Mouse (Mus musculus): Measurements from ENCODE around the gene Cyfip1. TPM values are rescaled to one million over a fixed set of nuclear protein-coding genes. Genes with fewer than 3 reads are reported as not detected.

The Cyfip1 gene
- polyA plus RNA-seq, 1 experiment from 2014 or later: 18.8 TPM

DNA sequence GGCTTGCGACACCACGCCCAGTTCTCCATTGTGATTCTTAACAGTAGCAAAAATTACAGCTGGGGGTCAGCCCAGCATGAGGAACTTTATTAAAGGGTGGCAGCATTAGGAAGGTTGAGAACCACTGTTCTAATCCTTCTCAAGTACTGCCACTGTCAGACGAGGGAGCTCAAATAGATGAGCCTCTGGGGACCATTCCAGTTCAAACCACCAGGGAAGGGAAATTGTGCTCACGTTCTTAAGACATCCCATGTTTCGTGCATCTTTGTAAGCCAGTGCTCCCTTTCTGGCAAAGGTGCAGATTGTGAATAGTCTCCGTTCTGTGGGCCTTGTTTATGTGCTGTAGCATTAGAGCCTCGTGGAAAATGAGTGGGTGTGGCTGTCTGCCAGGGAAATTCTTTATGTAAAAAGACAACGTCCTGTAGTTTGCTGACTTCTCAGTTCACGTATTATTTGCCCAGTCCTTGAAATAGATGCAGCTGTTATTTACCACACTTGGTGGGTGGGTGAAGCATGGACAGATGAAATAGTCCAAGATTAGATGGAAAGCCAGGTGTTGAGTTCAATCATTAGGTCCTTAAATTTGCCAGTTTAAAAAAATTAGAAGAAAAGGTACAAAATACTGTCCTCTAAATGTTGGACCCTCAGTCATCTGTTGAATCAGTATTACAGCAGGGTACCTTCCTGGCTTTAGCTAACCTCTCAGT, 5.2 kb downstream of the Cyfip1 start:
- no peak for ATAC-seq (ENCODE audit: low read depth)
- 67% methylated on average over 9 of the region's 9 CpGs for WGBS (ENCODE audit: insufficient replicate concordance)
- no peak for DNase-seq

GRCm38 (mm10) chr7:55849948-55850571, 8.5 kb downstream of the Cyfip1 start:
- no peak overlapping the region for H3K4me3 ChIP-seq (replicated peaks)
- no peaks in the 10 kb centered on the region for H3K36me3 ChIP-seq
- H3K9me3 ChIP-seq (replicated peaks): no peaks in the 10 kb centered on the region
- H3K4me1 ChIP-seq (replicated peaks): peaks cover 15% of the 10 kb centered on the region; the same call in 1 of the 2 replicates
- DNase-seq: no peak
- H3K27me3 ChIP-seq: no peaks in the 10 kb centered on the region
- no peak overlapping the region for H3K4me2 ChIP-seq
- ATAC-seq (ENCODE audit: low read depth): no peak
- no peak overlapping the region for H3K27ac ChIP-seq
- no peak overlapping the region for H3K9ac ChIP-seq
- 70% methylated on average over 14 of the region's 14 CpGs for WGBS (ENCODE audit: insufficient replicate concordance)

More for the DNA sequence above, 5.2 kb downstream of the Cyfip1 start:
- Histone ChIP-seq H3K4me1 (replicated peaks) (peaks cover 21% of the 10 kb centered on the region), H3K4me2 (no peak overlapping the region), H3K4me3 (replicated peaks) (no peak overlapping the region), H3K27me3 (no peaks in the 10 kb centered on the region), H3K36me3 (no peaks in the 10 kb centered on the region), H3K27ac (no peak overlapping the region), H3K9me3 (replicated peaks) (no peaks in the 10 kb centered on the region), H3K9ac (no peak overlapping the region)

- H3K27me3 ChIP-seq: no peaks in the 10 kb centered on the region
- ATAC-seq (ENCODE audit: low read depth): no peak
- peaks cover 18% of the 10 kb centered on the region; the same call in 1 of the 2 replicates for H3K4me1 ChIP-seq (replicated peaks)
- H3K27ac ChIP-seq: no peak overlapping the region
- H3K9me3 ChIP-seq (replicated peaks): no peaks in the 10 kb centered on the region
- H3K36me3 ChIP-seq: no peaks in the 10 kb centered on the region
- no peak for DNase-seq
- no peak overlapping the region for H3K9ac ChIP-seq
- H3K4me2 ChIP-seq: no peak overlapping the region
- WGBS (ENCODE audit: insufficient replicate concordance): 36% methylated on average over 3 of the region's 3 CpGs
- no peak overlapping the region for H3K4me3 ChIP-seq (replicated peaks)
These were observed 11.2 kb downstream of the Cyfip1 start for GRCm38 (mm10) chr7:55852787-55853186.

GRCm38 (mm10) chr7:55855597-55855996, 14.1 kb downstream of the Cyfip1 start:
- ATAC-seq (ENCODE audit: low read depth): no peak
- no peaks in the 10 kb centered on the region for H3K27me3 ChIP-seq
- no peak for DNase-seq
- 22% methylated on average over 3 of the region's 3 CpGs for WGBS (ENCODE audit: insufficient replicate concordance)
- no peak overlapping the region for H3K27ac ChIP-seq
- H3K36me3 ChIP-seq: no peaks in the 10 kb centered on the region
- peaks cover 24% of the 10 kb centered on the region for H3K4me1 ChIP-seq (replicated peaks)
- H3K4me3 ChIP-seq (replicated peaks): no peak overlapping the region
- H3K9ac ChIP-seq: no peak overlapping the region
- no peaks in the 10 kb centered on the region for H3K9me3 ChIP-seq (replicated peaks)
- no peak overlapping the region for H3K4me2 ChIP-seq

DNA sequence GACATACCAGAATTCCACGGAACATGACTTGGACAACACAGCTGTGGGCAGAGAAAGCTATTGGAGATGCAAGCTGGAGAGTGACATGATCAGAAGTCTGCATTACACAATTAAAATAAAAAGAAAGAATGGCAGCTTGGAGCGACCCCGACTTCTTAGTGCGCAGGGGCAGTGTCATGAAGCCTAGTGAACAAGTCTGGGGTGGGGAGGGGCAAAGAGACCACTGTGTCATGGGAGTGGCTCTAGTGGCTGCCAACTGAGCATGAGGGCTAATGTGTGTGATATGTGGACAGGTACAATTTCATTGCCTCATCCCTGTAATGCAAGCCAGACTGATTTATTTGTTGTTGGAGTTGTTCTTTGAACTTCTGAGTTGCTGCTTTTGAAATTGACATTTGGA, 15.2 kb downstream of the Cyfip1 start:
- Histone ChIP-seq H3K36me3 (no peaks in the 10 kb centered on the region), H3K9me3 (replicated peaks) (no peaks in the 10 kb centered on the region), H3K4me3 (replicated peaks) (no peak overlapping the region), H3K4me1 (replicated peaks) (peaks cover 19% of the 10 kb centered on the region; the same call in 1 of the 2 replicates), H3K27ac (no peak overlapping the region), H3K9ac (no peak overlapping the region), H3K27me3 (no peaks in the 10 kb centered on the region), H3K4me2 (no peak overlapping the region)
- WGBS (ENCODE audit: insufficient replicate concordance): 81% methylated on average over 4 of the region's 4 CpGs
- no peak for DNase-seq
- ATAC-seq (ENCODE audit: low read depth): no peak

GRCm38 (mm10) chr7:55857729-55858128, 16.2 kb downstream of the Cyfip1 start:
- Histone ChIP-seq H3K9me3 (replicated peaks) (no peaks in the 10 kb centered on the region), H3K4me2 (no peak overlapping the region), H3K27ac (no peak overlapping the region), H3K4me3 (replicated peaks) (no peak overlapping the region), H3K36me3 (no peaks in the 10 kb centered on the region), H3K27me3 (no peaks in the 10 kb centered on the region), H3K9ac (no peak overlapping the region), H3K4me1 (replicated peaks) (peaks cover 14% of the 10 kb centered on the region; the same call in 1 of the 2 replicates)
- DNase-seq: no peak
- 55% methylated on average over 2 of the region's 2 CpGs for WGBS (ENCODE audit: insufficient replicate concordance)
- no peak for ATAC-seq (ENCODE audit: low read depth)

GRCm38 (mm10) chr7:55858836-55859517, 17.4 kb downstream of the Cyfip1 start:
- H3K27ac ChIP-seq: no peak overlapping the region
- ATAC-seq (ENCODE audit: low read depth) (peak; percentile 5; the same call in 1 of the 2 replicates), DNase-seq (no peak)
- H3K4me2 ChIP-seq: no peak overlapping the region
- no peaks in the 10 kb centered on the region for H3K9me3 ChIP-seq (replicated peaks)
- no peak overlapping the region for H3K9ac ChIP-seq
- WGBS (ENCODE audit: insufficient replicate concordance): 69% methylated on average over 3 of the region's 3 CpGs
- no peaks in the 10 kb centered on the region for H3K36me3 ChIP-seq
- H3K27me3 ChIP-seq: no peaks in the 10 kb centered on the region
- H3K4me1 ChIP-seq (replicated peaks): peaks cover 12% of the 10 kb centered on the region; the same call in 1 of the 2 replicates
- no peak overlapping the region for H3K4me3 ChIP-seq (replicated peaks)

- DNase-seq: no peak
- no peaks in the 10 kb centered on the region for H3K27me3 ChIP-seq
- H3K9me3 ChIP-seq (replicated peaks): no peaks in the 10 kb centered on the region
- no peak overlapping the region for H3K9ac ChIP-seq
- H3K27ac ChIP-seq: no peak overlapping the region
- no peaks in the 10 kb centered on the region for H3K36me3 ChIP-seq
- peak; percentile 34; the same call in 1 of the 2 replicates for ATAC-seq (ENCODE audit: low read depth)
- H3K4me3 ChIP-seq (replicated peaks): no peak overlapping the region
- peaks cover 9% of the 10 kb centered on the region; the same call in 1 of the 2 replicates for H3K4me1 ChIP-seq (replicated peaks)
- 74% methylated on average over 2 of the region's 2 CpGs for WGBS (ENCODE audit: insufficient replicate concordance)
- H3K4me2 ChIP-seq: no peak overlapping the region
These were observed 17.9 kb downstream of the Cyfip1 start for GRCm38 (mm10) chr7:55859518-55859872.

- H3K4me2 ChIP-seq: no peak overlapping the region
- peaks cover 10% of the 10 kb centered on the region for H3K4me1 ChIP-seq (replicated peaks)
- H3K9me3 ChIP-seq (replicated peaks): no peaks in the 10 kb centered on the region
- no peak overlapping the region for H3K4me3 ChIP-seq (replicated peaks)
- DNase-seq (no peak), ATAC-seq (ENCODE audit: low read depth) (no peak)
- H3K9ac ChIP-seq: no peak overlapping the region
- H3K27ac ChIP-seq: no peak overlapping the region
- no peaks in the 10 kb centered on the region for H3K36me3 ChIP-seq
- no peaks in the 10 kb centered on the region for H3K27me3 ChIP-seq
- WGBS (ENCODE audit: insufficient replicate concordance): 79% methylated on average over 6 of the region's 6 CpGs
These were observed 18.4 kb downstream of the Cyfip1 start for GRCm38 (mm10) chr7:55859956-55860355.

GRCm38 (mm10) chr7:55861175-55861574, 19.6 kb downstream of the Cyfip1 start:
- no peak for DNase-seq
- Histone ChIP-seq H3K4me2 (no peak overlapping the region), H3K9ac (no peak overlapping the region), H3K27ac (no peak overlapping the region), H3K27me3 (no peaks in the 10 kb centered on the region), H3K4me3 (replicated peaks) (no peak overlapping the region), H3K36me3 (no peaks in the 10 kb centered on the region), H3K4me1 (replicated peaks) (peaks cover 17% of the 10 kb centered on the region), H3K9me3 (replicated peaks) (no peaks in the 10 kb centered on the region)
- no peak for ATAC-seq (ENCODE audit: low read depth)
- 74% methylated on average over 4 of the region's 4 CpGs for WGBS (ENCODE audit: insufficient replicate concordance)

DNA sequence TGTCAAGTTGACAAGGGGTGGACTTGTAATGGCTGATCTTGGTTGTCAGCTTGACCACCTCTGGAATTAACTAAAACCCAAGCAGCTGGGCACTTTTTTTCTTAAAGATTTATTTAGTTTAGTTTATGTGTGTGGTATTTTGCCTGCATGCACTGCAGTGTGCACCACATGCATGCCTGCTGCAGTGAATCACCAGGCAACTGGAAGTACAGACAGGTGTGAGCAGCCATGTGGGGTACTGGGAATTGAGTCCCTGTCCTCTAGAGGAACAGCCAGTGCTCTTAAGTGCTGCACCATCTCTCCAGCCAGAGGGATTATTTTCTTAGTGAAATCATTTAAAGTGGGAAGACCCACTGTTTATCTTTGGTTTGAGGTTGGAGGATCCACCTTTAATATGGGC, 23.5 kb downstream of the Cyfip1 start:
- no peaks in the 10 kb centered on the region for H3K27me3 ChIP-seq
- no peak overlapping the region for H3K27ac ChIP-seq
- ATAC-seq (ENCODE audit: low read depth) (no peak), DNase-seq (no peak)
- H3K4me3 ChIP-seq (replicated peaks): no peak overlapping the region
- H3K4me2 ChIP-seq: no peak overlapping the region
- H3K36me3 ChIP-seq: no peaks in the 10 kb centered on the region
- H3K9ac ChIP-seq: no peak overlapping the region
- H3K9me3 ChIP-seq (replicated peaks): no peaks in the 10 kb centered on the region
- peaks cover 13% of the 10 kb centered on the region for H3K4me1 ChIP-seq (replicated peaks)
